Mouse (Mus musculus) thymus, adult 2 months (tissue): ENCODE results near the gene Dlec1.

Experiments
- CTCF ChIP-seq: fragments of 200-500 bp; IDR thresholded peaks from 2 replicates; pipeline ENCODE4 v1.5.1; 2012; ENCODE audit warnings: mild to moderate bottlenecking, control low read depth, low read length, moderate library complexity, borderline replicate concordance; ENCODE audit not compliant: control insufficient read depth, poor library complexity, insufficient read depth; ENCODE audit errors: extremely low read depth
- POLR2A ChIP-seq: fragments of 200-500 bp; IDR thresholded peaks from 2 replicates; pipeline ENCODE4 v1.6.1; 2012; ENCODE audit warnings: mild to moderate bottlenecking, low read length, control low read depth, moderate library complexity; ENCODE audit not compliant: control insufficient read depth, poor library complexity, insufficient read depth; ENCODE audit errors: extremely low read depth

- TF ChIP-seq CTCF (no peak), POLR2A (no peak)
Measured at GRCm38 (mm10) chr9:119128436-119129181, 26.3 kb downstream of the Dlec1 start.
